Mouse (Mus musculus) embryonic fibroblast, embryonic 13.5 days (primary cell): Measurements from ENCODE around the gene Vwa3b.

Experiments used
- CTCF ChIP-seq: IDR thresholded peaks from 2 replicates; pipeline ENCODE4 v1.5.1; 2011; ENCODE audit warnings: mild to moderate bottlenecking, control low read depth, low read length, moderate library complexity, borderline replicate concordance; ENCODE audit not compliant: insufficient read depth
- POLR2A ChIP-seq: IDR thresholded peaks from 2 replicates; pipeline ENCODE4 v1.6.1; 2011; ENCODE audit warnings: low read depth, mild to moderate bottlenecking, control low read depth, low read length, moderate library complexity

GRCm38 (mm10) chr1:37077955-37078549 is 51.7 kb downstream of the Vwa3b start:
- TF ChIP-seq CTCF (no peak), POLR2A (no peak)
